Mouse (Mus musculus) ES-Bruce4 (cell line): Measurements from ENCODE around the gene Lingo3. TPM values are rescaled to one million over a fixed set of nuclear protein-coding genes. Genes with fewer than 3 reads are reported as not detected.
A peak's percentile ranks its signal among the peaks of the same experiment; 100 is the strongest.

Experiments
- H3K27ac ChIP-seq: 2 replicates; pipeline ENCODE4 v1.5.1; 2012; ENCODE audit warnings: low read length, inconsistent platforms; ENCODE audit not compliant: insufficient read depth
- H3K27me3 ChIP-seq: 2 replicates; pipeline ENCODE4 v1.6.1; 2012; ENCODE audit warnings: mild to moderate bottlenecking, low read length, inconsistent platforms; ENCODE audit not compliant: control insufficient read depth, poor library complexity, insufficient read depth, severe bottlenecking
- H3K36me3 ChIP-seq: 2 replicates; pipeline ENCODE4 v1.6.1; 2012; ENCODE audit warnings: inconsistent platforms, mild to moderate bottlenecking, low read length, moderate library complexity; ENCODE audit not compliant: control insufficient read depth, poor library complexity, insufficient read depth, severe bottlenecking
- H3K4me1 ChIP-seq: one replicate; pipeline ENCODE4 v1.8.1; 2011; ENCODE audit warnings: low read length; ENCODE audit not compliant: control insufficient read depth, insufficient read depth
- H3K4me3 ChIP-seq: 2 replicates; pipeline ENCODE4 v1.5.1; 2011; ENCODE audit warnings: low read depth, mild to moderate bottlenecking, low read length
- H3K9ac ChIP-seq: 2 replicates; pipeline ENCODE4 v1.6.1; 2012; ENCODE audit warnings: low read depth, mild to moderate bottlenecking, inconsistent platforms; ENCODE audit not compliant: poor library complexity, severe bottlenecking
- H3K9me3 ChIP-seq: replicated peaks from 2 replicates; pipeline ENCODE4 v1.6.1; 2012; ENCODE audit warnings: mild to moderate bottlenecking, low read length, inconsistent platforms; ENCODE audit not compliant: control insufficient read depth, poor library complexity, insufficient read depth, severe bottlenecking
- CTCF ChIP-seq: IDR thresholded peaks from one replicate; pipeline ENCODE4 v1.8.1; 2011; ENCODE audit warnings: low read depth, low read length
- EP300 ChIP-seq: IDR thresholded peaks from 2 replicates; pipeline ENCODE4 v1.6.1; 2011; ENCODE audit warnings: low read depth, low read length; ENCODE audit not compliant: insufficient read depth
- POLR2A ChIP-seq: IDR thresholded peaks from one replicate; pipeline ENCODE4 v1.8.1; 2011; ENCODE audit warnings: low read length; ENCODE audit not compliant: insufficient read depth
- polyA plus RNA-seq: library from polyadenylated mRNA; stranded (reverse); fragments of >200 nt; gene quantifications from 2 replicates; pipeline ENCODE4 v1.2.4, GENCODE M21; 2011; ENCODE audit warnings: low read depth; ENCODE audit not compliant: missing spikeins, insufficient read depth, insufficient read length

Gene Lingo3
- polyA plus RNA-seq, 1 experiment, result 1.2 TPM

GRCm38 (mm10) chr10:80792175-80793032, 51.4 kb downstream of the Lingo3 start:
- Histone ChIP-seq H3K9ac (peak overlapping the region; percentile 9; the same call in 1 of the 2 replicates), H3K36me3 (peaks cover 13% of the 10 kb centered on the region), H3K9me3 (no peaks in the 10 kb centered on the region), H3K4me1 (peaks cover 2% of the 10 kb centered on the region), H3K27me3 (no peaks in the 10 kb centered on the region), H3K4me3 (peak overlapping the region; percentile 19), H3K27ac (no peak overlapping the region)
- TF ChIP-seq EP300, result no peak
- no peak for TF ChIP-seq POLR2A
- no peak for TF ChIP-seq CTCF

- no peaks in the 10 kb centered on the region for H3K27me3 ChIP-seq
- peak overlapping the region; percentile 19 for H3K4me3 ChIP-seq
- no peak overlapping the region for H3K27ac ChIP-seq
- peak overlapping the region; percentile 9; the same call in 1 of the 2 replicates for H3K9ac ChIP-seq
- peaks cover 13% of the 10 kb centered on the region for H3K36me3 ChIP-seq
- H3K4me1 ChIP-seq, result peaks cover 2% of the 10 kb centered on the region
- TF ChIP-seq POLR2A (no peak), CTCF (no peak), EP300 (no peak)
- H3K9me3 ChIP-seq, result no peaks in the 10 kb centered on the region
Measured at GRCm38 (mm10) chr10:80791476-80792174, 52.2 kb downstream of the Lingo3 start.

GRCm38 (mm10) chr10:80790761-80791404, 53.0 kb downstream of the Lingo3 start:
- H3K27me3 ChIP-seq, result no peaks in the 10 kb centered on the region
- peaks cover 17% of the 10 kb centered on the region for H3K36me3 ChIP-seq
- no peak overlapping the region for H3K4me3 ChIP-seq
- TF ChIP-seq CTCF (no peak), EP300 (no peak), POLR2A (no peak)
- no peak overlapping the region for H3K27ac ChIP-seq
- H3K9ac ChIP-seq, result no peak overlapping the region
- H3K9me3 ChIP-seq, result no peaks in the 10 kb centered on the region
- peaks cover 2% of the 10 kb centered on the region for H3K4me1 ChIP-seq

- peaks cover 42% of the 10 kb centered on the region for H3K36me3 ChIP-seq
- H3K4me3 ChIP-seq, result no peak overlapping the region
- H3K4me1 ChIP-seq, result no peaks in the 10 kb centered on the region
- H3K27ac ChIP-seq, result no peak overlapping the region
- TF ChIP-seq CTCF (no peak), POLR2A (no peak), EP300 (no peak)
- no peak overlapping the region for H3K9ac ChIP-seq
- no peaks in the 10 kb centered on the region for H3K27me3 ChIP-seq
- no peaks in the 10 kb centered on the region for H3K9me3 ChIP-seq
Measured at GRCm38 (mm10) chr10:80787517-80787916, 56.3 kb downstream of the Lingo3 start.

DNA sequence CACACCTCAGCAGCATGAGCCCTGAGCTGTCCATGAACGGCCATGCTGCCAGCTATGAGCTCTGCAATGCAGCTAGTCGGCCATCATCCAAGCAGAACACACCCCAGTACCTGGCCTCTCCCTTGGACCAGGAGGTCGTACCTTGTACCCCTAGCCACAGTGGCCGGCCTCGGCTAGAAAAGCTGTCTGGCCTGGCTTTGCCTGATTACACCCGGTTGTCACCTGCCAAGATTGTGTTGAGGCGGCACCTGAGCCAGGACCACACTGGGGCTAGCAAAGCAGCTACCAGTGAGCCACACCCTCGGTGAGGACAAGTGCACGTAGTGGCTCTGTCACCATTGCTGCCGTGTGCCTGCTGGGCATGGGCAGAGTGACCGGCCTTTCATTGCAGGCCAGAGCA, 57.9 kb downstream of the Lingo3 start:
- H3K9me3 ChIP-seq, result no peaks in the 10 kb centered on the region
- H3K27ac ChIP-seq, result no peak overlapping the region
- no peak overlapping the region for H3K9ac ChIP-seq
- H3K4me1 ChIP-seq, result no peaks in the 10 kb centered on the region
- no peak overlapping the region for H3K4me3 ChIP-seq
- TF ChIP-seq EP300, result no peak
- no peak for TF ChIP-seq POLR2A
- TF ChIP-seq CTCF, result no peak
- no peaks in the 10 kb centered on the region for H3K27me3 ChIP-seq
- peaks cover 46% of the 10 kb centered on the region for H3K36me3 ChIP-seq
